Mouse (Mus musculus) intestine, embryonic 14.5 days (tissue): ENCODE measurements around the gene Fam20b. TPM values are rescaled to one million over a fixed set of nuclear protein-coding genes. Genes with fewer than 3 reads are reported as not detected.
A peak's percentile ranks its signal among the peaks of the same experiment; 100 is the strongest.

Source experiments
- ATAC-seq: fragments of 200-750 bp; cut with Nextera tagmentation; replicated peaks from 2 replicates; pipeline ENCODE4 v1.8.0; 2017; ENCODE audit warnings: low read depth, moderate number of reproducible peaks, moderate TSS enrichment, moderate library complexity; ENCODE audit not compliant: low FRiP score, low TSS enrichment
- DNase-seq: peaks from one replicate; pipeline ENCODE4 v3.0.0-alpha.2; 2018; ENCODE audit warnings: low spot score
- H3K27ac ChIP-seq: fragments of 300-500 bp; sonication (generic); 2 replicates; pipeline ENCODE4 v1.5.1; 2014; ENCODE audit warnings: low read depth, mild to moderate bottlenecking, control low read depth
- H3K27me3 ChIP-seq: fragments of 300-500 bp; sonication (generic); replicated peaks from 2 replicates; pipeline ENCODE4 v1.6.1; 2014; ENCODE audit warnings: low read length, control low read depth; ENCODE audit not compliant: control insufficient read depth, insufficient read depth
- H3K36me3 ChIP-seq: fragments of 300-500 bp; sonication (generic); 2 replicates; pipeline ENCODE4 v1.6.1; 2014; ENCODE audit warnings: low read length, control low read depth; ENCODE audit not compliant: control insufficient read depth, insufficient read depth
- H3K4me1 ChIP-seq: fragments of 300-500 bp; sonication (generic); replicated peaks from 2 replicates; pipeline ENCODE4 v1.6.1; 2014; ENCODE audit warnings: low read length, control low read depth, mixed read lengths; ENCODE audit not compliant: control insufficient read depth, insufficient read depth
- H3K4me2 ChIP-seq: fragments of 300-500 bp; sonication (generic); 2 replicates; pipeline ENCODE4 v1.6.1; 2014; ENCODE audit warnings: low read length
- H3K4me3 ChIP-seq: fragments of 300-500 bp; sonication (generic); 2 replicates; pipeline ENCODE4 v1.5.1; 2014; ENCODE audit warnings: low read depth, low read length, control low read depth, mixed read lengths
- H3K9ac ChIP-seq: fragments of 300-500 bp; sonication (generic); 2 replicates; pipeline ENCODE4 v1.6.1; 2014; ENCODE audit warnings: mild to moderate bottlenecking, low read length
- H3K9me3 ChIP-seq: fragments of 300-500 bp; sonication (generic); 2 replicates; pipeline ENCODE4 v1.6.1; 2016; ENCODE audit warnings: low read length, control low read depth; ENCODE audit not compliant: control insufficient read depth
- WGBS: fragments of 180-500 bp; shearing (Covaris S2); extraction: QIAGEN DNeasy Blood & Tissue Kit; methylation state at CpG from one replicate; pipeline ENCODE4 v1.1.7; 2014; 5-methylcytosine and 5-hydroxymethylcytosine counted together
- polyA plus RNA-seq: library from polyadenylated mRNA; unstranded; fragments of >200 nt; fragmentation: Nextera tagmentation; extraction: Ambion mirVana; gene quantifications from 2 replicates; pipeline ENCODE4 v1.2.1, GENCODE M21; 2014

Fam20b gene
- polyA plus RNA-seq, 1 experiment from 2014 or later = 44.3 TPM

DNA sequence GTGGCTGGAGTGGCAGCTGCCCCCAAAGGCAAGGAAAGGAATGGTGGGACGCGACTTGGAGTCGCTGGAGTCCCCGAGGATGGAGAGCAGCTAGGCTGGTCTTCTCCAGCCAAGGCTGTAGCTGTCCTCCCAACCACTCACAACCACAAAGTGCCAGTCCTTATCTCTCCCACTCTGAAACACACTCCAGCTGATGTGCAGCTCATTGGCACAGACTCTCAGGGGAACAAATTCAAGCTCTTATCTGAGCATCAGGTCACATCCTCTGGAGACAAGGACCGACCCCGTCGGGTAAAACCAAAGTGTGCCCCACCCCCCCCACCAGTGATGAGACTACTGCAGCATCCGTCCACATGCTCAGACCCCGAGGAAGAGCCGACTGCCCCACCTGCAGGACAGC is 77.1 kb downstream of the Fam20b start:
- Histone ChIP-seq H3K36me3 (peaks cover 63% of the 10 kb centered on the region), H3K27me3 (no peaks in the 10 kb centered on the region), H3K4me1 (no peaks in the 10 kb centered on the region), H3K4me3 (no peak overlapping the region), H3K9ac (no peak overlapping the region), H3K9me3 (no peaks in the 10 kb centered on the region), H3K27ac (no peak overlapping the region), H3K4me2 (no peak overlapping the region)
- ATAC-seq (no peak), DNase-seq (no peak)
- WGBS = 85% methylated on average over 10 of the region's 10 CpGs

DNA sequence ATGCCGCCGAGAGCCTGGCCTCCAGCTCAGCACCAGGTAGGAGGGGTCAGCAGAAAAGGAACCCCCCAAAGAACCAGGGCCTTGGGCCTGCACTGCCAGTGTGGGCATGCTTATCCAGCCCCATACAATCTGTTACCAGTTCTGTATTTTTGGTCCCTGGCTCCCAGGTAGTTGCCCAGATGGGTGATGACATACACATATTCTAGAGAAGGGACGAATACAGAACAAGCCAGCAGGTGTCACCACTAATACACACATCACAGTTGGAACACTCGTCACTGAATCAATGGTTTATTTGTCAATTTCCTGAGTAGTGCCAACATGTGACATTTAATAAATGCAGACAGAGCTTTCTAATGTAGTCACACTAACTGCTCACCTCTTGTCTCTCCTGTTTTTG is 78.3 kb downstream of the Fam20b start:
- ATAC-seq (0 out of 2 replicates have a peak, but pooled peaks have one; percentile 19), DNase-seq (no peak)
- H3K36me3 ChIP-seq = peaks cover 66% of the 10 kb centered on the region
- H3K4me2 ChIP-seq = no peak overlapping the region
- no peak overlapping the region for H3K9ac ChIP-seq
- H3K27ac ChIP-seq = no peak overlapping the region
- no peak overlapping the region for H3K4me3 ChIP-seq
- 84% methylated on average over 4 of the region's 4 CpGs for WGBS
- H3K4me1 ChIP-seq = no peaks in the 10 kb centered on the region
- H3K9me3 ChIP-seq = no peaks in the 10 kb centered on the region
- no peaks in the 10 kb centered on the region for H3K27me3 ChIP-seq

GRCm38 (mm10) chr1:156639455-156639854 is 79.4 kb downstream of the Fam20b start:
- no peaks in the 10 kb centered on the region for H3K9me3 ChIP-seq
- DNase-seq (no peak), ATAC-seq (no peak)
- H3K4me2 ChIP-seq = no peak overlapping the region
- H3K27ac ChIP-seq = no peak overlapping the region
- no peaks in the 10 kb centered on the region for H3K27me3 ChIP-seq
- no peaks in the 10 kb centered on the region for H3K4me1 ChIP-seq
- H3K4me3 ChIP-seq = no peak overlapping the region
- WGBS = 86% methylated on average over 5 of the region's 5 CpGs
- no peak overlapping the region for H3K9ac ChIP-seq
- peaks cover 72% of the 10 kb centered on the region for H3K36me3 ChIP-seq

DNA sequence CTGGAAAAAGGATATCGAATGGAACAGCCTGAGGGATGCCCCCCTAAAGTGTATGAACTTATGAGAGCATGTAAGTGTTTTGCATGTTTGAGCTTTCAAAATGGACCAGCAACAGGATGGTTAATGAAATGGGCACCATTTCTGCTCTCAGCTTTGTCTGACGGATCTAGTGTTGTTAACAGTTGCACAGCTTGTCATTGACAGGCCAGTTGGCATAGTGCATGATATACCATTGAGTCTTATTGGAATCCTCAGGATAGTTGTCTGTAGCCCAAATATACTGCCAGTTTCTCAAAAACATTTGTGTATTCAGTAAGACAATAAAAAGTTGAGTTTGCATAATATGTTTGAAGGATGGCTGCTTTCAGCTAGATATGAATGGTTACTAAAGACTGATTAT is 83.7 kb downstream of the Fam20b start:
- Histone ChIP-seq H3K4me3 (no peak overlapping the region), H3K4me2 (no peak overlapping the region), H3K9ac (no peak overlapping the region), H3K27me3 (no peaks in the 10 kb centered on the region), H3K9me3 (no peaks in the 10 kb centered on the region), H3K27ac (no peak overlapping the region), H3K36me3 (peaks cover 79% of the 10 kb centered on the region), H3K4me1 (no peaks in the 10 kb centered on the region)
- WGBS = 86% methylated on average over 2 of the region's 2 CpGs
- no peak for ATAC-seq
- DNase-seq = no peak

GRCm38 (mm10) chr1:156633095-156633494 is 85.8 kb downstream of the Fam20b start:
- Histone ChIP-seq H3K9ac (no peak overlapping the region), H3K4me2 (no peak overlapping the region), H3K9me3 (no peaks in the 10 kb centered on the region), H3K27ac (no peak overlapping the region), H3K4me1 (no peaks in the 10 kb centered on the region), H3K4me3 (no peak overlapping the region), H3K36me3 (peaks cover 84% of the 10 kb centered on the region), H3K27me3 (no peaks in the 10 kb centered on the region)
- DNase-seq (peak; percentile 60), ATAC-seq (0 out of 2 replicates have a peak, but pooled peaks have one; percentile 50)
- 76% methylated on average over 10 of the region's 10 CpGs for WGBS

GRCm38 (mm10) chr1:156630965-156631364 is 87.9 kb downstream of the Fam20b start:
- Histone ChIP-seq H3K9me3 (no peaks in the 10 kb centered on the region), H3K4me3 (no peak overlapping the region), H3K27me3 (no peaks in the 10 kb centered on the region), H3K9ac (no peak overlapping the region), H3K27ac (no peak overlapping the region), H3K36me3 (peaks cover 69% of the 10 kb centered on the region), H3K4me1 (no peaks in the 10 kb centered on the region), H3K4me2 (no peak overlapping the region)
- ATAC-seq (no peak), DNase-seq (no peak)

GRCm38 (mm10) chr1:156629984-156630383 is 88.9 kb downstream of the Fam20b start:
- DNase-seq (no peak), ATAC-seq (no peak)
- H3K9me3 ChIP-seq = no peaks in the 10 kb centered on the region
- no peak overlapping the region for H3K9ac ChIP-seq
- no peaks in the 10 kb centered on the region for H3K27me3 ChIP-seq
- WGBS = 89% methylated on average over 8 of the region's 8 CpGs
- H3K4me1 ChIP-seq = no peaks in the 10 kb centered on the region
- H3K27ac ChIP-seq = no peak overlapping the region
- no peak overlapping the region for H3K4me3 ChIP-seq
- peaks cover 68% of the 10 kb centered on the region for H3K36me3 ChIP-seq
- H3K4me2 ChIP-seq = no peak overlapping the region

Other genes with a start within 250 kb of the Fam20b start
- gene Soat1, start 244.8 kb downstream of the Fam20b start, polyA plus RNA-seq = 62.7 and 64.0 TPM in 2 replicates
- gene Gm10031, start 195.1 kb downstream of the Fam20b start, polyA plus RNA-seq = 0.39 and 0.69 TPM in 2 replicates
- 4.7 and 5.1 TPM in 2 replicates for gene Abl2, start 160.3 kb downstream of the Fam20b start, polyA plus RNA-seq
- 6.3 and 6.4 TPM in 2 replicates for gene Tor3a, start 44.7 kb downstream of the Fam20b start, polyA plus RNA-seq
- 38.7 and 45.9 TPM in 2 replicates for gene Angptl1, start 119.5 kb upstream of the Fam20b start, polyA plus RNA-seq
- gene Ralgps2, start 220.5 kb upstream of the Fam20b start, polyA plus RNA-seq = 36.4 and 40.0 TPM in 2 replicates